Mouse (Mus musculus) neutrophil, adult 5-6 weeks (primary cell): ENCODE results near the gene Gm37419. TPM values are rescaled to one million over a fixed set of nuclear protein-coding genes. Genes with fewer than 3 reads are reported as not detected.

Experiments used
- ATAC-seq: fragments of 151-379, 151-347 bp; 2 replicates; pipeline ENCODE4 v1.8.0; 2017; ENCODE audit warnings: mild to moderate bottlenecking, moderate TSS enrichment; ENCODE audit not compliant: insufficient number of reproducible peaks, poor library complexity, low FRiP score, severe bottlenecking; ENCODE audit errors: extremely low read depth
- total RNA-seq: library from RNA; stranded (forward); fragments of 200-1000 nt; gene quantifications from 2 replicates; pipeline ENCODE4 v1.2.3, GENCODE M21; 2017

Gm37419 gene
- total RNA-seq, 1 experiment from 2014 or later = not detected

DNA sequence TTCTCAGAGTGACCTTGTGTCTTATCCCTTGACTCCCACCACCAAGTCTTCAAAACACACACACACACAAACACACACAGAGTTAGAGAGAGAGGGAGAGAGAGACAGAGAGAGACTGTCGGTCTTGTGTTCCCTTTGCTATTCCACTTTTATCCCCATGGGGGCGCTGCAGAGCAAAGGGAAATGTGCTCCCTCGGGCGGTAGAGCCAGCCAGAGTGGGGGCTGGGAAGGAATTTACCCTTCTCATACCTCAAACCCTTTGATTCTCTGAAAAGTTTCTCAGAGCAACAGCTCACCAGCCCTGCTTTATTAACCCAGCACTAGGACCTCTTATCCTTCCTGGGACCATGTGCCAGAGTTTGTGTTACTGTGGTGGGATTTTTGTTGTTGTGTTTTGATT, 2.9 kb downstream of the Gm37419 start:
- ATAC-seq = peak; percentile 60

DNA sequence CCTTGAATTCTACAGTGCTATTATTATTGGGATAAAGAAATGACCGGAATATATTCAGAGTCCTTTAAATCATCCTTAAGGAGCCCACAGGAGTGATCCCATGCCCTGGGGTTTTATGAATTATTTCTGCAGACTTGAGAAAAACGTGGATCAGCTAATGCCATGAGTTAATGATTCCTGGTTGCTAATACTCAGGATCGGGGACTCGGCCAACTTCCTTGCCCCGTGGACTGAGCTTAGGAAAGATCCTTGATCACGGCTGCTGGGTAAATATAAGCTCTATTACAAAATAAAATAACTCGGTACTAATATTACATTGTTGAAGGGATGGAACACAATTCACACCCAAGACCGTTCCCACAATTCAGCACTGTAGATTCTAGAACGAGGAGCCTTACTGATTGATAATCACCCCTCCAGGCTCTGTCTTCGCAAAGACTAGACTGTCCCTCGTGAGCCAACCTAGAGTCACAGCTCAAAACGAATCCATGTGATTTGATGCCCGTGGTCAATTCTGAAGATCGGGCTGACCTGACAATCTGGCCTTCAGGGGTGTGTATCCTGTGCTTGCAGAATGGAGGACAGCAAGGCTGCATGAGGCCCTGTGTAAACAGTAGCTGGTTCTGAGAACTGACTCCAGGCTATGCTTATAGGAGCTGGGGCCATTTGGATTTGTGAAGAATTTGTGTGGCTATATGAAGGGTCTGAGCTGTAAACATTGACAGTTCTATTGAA, 3.7 kb downstream of the Gm37419 start:
- ATAC-seq = no peak

DNA sequence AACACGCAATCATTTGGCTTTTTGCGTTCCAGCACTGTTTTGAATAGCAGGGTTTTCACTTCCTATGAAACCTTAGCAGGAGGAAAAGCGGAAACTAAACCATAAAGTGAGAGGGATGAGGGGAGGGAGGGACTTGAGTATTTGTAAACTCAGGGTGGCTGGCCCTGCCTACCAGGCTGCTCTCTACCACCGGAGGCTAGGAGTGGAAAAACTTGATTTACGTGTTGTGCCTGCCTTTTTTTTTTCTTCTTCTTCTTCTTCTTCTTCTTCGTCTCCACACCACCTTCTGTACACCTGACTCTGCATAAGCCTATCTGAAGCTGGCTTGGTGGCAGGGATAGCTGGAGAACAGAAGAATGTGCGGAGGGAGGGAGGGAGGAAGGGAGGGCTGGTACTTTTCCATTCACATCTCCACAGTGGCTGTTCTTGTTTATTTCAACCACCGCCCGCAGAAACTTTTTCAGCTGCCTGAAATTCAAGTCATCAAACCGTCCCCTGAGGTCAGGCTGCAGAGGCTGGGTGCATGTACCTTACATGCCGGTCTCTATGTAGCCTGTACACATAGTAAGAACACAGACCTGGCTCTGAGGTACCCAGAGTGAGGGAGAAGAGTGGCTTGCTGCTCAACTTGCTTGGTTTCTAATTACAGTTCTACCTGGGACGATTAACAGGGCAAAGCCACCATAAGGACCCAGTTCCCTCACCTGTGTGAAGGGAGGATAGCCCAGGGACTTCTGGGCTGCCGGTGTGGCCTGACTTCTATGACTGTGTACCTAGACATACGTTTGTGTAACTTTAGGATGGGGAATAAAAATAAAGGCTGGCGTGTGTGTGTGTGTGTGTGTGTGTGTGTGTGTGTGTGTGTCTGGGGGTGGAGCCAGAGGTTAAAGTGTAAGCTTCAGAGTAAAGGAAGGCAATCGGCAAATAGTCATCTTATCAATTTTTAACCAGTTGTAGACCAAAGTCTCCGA, 5.4 kb downstream of the Gm37419 start:
- ATAC-seq = peak; percentile 4; the same call in 1 of the 2 replicates

DNA sequence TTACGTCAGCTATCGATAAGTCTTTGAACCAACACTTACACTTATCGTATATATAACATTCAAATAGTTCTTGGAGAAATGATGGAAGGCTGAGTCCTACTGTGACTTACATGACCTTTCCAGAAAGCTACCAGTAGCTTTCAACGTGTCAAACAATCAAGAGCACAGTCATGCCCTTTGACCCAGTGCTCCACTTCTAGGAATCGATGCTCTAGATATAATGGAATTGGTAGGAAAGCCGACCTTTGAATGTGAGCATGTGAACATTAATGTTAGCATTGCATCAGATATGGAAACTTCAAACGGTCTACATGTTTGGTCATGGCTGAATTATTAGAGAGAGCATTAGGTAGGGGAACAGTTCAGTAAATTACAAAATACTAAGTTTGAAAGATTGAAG, 8.1 kb downstream of the Gm37419 start:
- ATAC-seq = no peak

DNA sequence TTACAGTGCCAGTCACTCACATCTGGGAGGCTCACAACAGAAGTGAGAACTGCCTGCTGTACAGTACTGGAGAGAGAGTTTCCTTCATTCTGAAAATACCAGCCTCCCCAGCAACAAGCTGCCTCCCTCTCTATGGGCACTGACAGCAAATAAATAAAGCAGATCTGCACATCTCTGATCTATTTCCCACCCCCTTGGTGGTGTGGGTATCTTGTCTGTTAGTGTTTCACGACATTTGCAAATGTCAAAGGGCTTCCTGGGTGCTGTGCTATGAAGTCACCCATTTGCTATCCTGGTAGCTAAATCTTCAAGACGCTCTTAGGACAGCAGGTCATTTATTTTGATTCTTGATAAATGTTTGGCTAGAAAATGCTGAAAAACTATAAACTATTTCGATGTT, 8.9 kb downstream of the Gm37419 start:
- ATAC-seq = no peak

DNA sequence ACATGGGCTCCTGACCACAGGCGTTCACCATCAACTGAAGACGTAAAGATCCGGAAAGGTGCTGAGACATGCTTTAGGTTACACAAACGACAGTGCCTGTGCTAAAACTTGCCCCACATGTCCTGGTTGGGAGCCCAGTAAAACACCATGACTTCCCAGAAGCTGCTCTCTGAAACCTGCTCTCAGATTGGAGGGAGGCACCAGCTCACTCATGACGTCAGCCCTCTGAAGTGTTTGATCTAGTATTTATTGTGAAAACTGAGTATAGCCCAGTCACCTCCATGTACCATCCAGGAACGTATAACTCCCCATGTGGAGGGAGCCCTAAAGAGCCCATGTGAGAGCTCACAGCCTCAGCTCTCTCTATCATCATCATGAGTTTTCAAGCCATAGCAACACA, 9.6 kb downstream of the Gm37419 start:
- no peak for ATAC-seq

DNA sequence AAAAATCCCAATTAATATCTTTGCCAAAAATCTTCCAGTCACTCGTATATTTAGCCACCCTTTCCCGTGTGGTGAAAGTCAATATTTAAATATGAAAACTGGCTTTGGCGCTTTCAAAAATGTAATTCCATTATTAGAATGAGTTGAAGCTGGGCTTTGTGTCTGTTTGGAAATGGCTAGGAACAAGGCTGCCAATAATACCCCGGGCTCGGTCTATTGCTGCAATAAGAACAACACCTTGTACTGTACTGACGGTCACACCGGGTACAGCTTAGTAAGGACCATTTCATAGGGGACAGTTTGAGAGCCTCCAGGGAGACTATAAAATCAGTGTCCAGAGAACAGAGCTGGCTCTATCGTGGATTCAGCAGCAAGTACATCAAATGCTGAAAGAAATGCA, 17.6 kb downstream of the Gm37419 start:
- no peak for ATAC-seq

DNA sequence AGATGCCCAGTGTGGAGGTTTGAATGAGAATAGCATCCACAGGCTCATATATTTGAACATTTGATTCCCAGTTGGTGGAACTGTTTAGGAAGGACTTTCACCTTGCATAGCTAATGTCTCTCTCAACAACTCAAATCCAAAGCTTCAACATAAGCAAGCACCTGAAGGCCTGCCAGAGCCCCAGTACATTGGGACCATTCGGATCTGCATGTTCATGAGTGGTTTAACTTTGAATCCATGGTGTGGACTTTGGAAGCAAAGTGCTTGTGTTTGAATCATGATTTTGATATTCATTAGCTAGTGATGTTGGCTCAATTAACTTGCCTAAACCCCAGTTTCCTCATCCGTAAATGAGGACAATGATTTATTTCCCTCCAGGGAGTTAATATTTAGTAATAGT, 21.6 kb downstream of the Gm37419 start:
- no peak for ATAC-seq

DNA sequence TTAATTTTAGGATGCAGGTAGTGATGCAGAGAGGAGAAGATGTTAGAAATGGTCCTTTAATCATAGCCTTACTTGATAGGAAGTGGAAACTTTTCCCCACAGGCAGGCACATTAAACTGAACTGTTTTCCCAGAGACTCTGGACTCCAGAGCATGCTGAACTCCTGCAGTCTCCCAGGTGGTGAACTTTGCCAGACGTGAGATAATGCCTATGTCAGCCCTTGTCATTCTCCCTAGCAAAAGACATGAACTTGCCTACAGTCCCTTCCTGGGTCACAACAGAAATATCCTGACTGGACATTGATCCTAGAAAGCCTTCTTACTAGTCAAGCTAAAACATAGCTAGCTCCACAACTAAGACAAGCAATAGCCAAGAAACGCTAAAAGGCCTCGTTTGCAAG, 23.0 kb downstream of the Gm37419 start:
- no peak for ATAC-seq

DNA sequence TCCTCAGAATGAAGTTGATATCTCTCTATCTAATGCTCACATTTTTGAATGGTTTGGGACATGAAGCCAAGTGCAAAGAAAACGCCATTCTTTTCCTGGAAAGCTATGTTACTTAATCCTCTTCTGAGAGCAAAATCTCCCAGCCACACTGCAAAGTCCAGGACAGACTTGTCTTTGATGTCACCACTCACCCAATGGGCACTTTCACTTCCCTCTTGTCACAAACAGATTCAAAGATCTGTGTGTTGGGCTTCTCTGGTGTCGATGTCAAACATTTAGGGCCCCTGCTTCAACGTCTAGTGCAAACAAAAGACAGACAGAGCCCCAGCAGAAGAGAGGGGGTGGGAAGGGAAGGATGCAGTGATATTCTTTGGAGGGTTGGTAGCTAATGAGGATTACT, 23.8 kb downstream of the Gm37419 start:
- peak; percentile 51; the same call in 1 of the 2 replicates for ATAC-seq

DNA sequence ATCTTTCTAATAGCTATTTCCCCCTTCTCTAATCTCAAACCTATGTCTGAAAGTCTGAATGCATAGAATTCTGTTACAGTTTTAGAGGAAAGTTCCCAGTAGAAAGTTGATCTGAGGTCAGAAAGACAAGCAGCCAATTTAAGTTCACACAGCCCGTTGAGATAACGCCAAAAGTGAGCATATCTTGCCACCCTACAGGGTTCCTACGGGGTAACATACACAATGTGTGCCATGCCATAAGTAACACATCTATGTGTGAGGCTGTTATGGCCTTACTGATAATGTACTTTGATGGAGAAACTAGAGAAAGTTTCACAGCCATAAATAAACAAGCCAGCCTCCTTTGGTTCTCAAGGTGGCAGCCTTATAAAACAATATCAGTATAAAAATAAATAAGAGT, 26.1 kb downstream of the Gm37419 start:
- no peak for ATAC-seq

DNA sequence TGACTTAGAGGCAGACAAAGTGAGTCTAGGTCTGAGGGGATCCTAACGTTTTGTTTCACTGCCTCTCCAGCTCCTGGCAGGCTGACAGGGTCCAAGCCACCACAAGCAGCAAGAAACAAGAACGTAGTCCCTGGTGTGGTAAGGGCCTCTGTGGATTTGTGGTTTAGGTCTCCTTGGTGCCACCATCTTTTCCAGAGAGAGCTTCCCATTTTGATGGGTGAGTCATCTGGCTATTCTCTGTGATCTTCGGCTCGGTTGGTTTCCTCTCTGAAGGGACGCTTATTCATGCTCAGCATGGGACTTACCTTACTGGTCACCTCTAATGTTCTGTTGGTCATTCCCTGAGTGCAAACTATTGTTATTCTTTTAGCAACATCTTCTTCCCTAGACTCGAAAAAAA, 28.0 kb downstream of the Gm37419 start:
- ATAC-seq = no peak

DNA sequence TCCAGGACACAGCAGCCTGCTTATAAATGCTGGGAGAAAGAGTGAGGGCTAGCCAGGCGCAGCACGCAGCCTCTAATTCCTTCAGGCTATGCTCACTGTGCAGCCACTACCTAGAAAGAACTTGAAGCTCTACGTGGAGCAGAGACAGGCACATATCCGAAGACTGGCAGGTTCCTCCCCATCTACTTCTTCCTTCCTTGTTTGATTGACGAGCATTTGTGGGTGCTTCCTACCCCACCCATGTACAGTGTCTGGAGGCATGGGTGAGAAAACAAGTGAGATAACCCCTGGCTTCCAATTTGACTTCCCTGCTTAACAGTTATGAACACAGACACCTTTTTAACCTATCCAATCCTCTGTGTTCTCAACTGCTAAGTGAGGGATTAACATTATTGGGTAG, 28.5 kb downstream of the Gm37419 start:
- ATAC-seq = no peak

DNA sequence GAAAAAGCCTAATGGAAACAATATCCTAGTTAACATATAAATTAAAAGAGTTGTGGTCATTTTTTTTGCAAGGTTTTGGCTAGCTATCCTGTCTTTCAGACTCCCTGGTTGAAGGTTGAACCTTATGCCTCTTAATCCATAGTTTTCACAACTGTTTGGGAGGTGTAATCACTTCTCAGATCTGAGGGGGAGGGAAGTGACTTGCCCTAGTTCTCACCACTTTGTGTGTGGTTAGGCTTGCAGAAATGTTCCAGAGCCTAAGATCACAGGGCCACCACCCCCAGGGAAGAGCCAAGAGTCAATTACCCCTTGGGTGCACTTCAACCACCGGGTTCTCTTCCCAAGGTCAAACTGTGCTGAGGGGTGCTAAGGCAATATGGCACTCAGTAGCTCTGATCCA, 33.4 kb downstream of the Gm37419 start:
- ATAC-seq = no peak

DNA sequence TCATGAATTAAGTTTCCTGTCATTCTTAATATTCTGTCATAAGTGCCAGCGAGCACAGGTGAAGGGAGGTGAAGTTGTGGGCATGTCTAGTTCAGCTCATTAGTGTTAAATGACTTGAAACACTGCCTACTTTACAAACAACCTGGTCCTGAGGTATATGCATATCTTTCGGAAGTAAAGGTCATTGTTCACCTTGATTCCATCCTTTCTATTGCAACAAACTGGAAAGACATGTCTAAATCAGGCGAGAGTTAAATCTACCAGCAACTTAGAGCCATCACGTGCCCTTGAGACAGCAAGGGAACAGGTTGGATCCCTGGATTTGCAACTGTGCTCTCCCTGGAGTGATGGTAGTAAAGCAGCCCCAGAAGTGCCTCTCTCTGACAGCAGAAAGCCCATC, 34.3 kb downstream of the Gm37419 start:
- no peak for ATAC-seq

DNA sequence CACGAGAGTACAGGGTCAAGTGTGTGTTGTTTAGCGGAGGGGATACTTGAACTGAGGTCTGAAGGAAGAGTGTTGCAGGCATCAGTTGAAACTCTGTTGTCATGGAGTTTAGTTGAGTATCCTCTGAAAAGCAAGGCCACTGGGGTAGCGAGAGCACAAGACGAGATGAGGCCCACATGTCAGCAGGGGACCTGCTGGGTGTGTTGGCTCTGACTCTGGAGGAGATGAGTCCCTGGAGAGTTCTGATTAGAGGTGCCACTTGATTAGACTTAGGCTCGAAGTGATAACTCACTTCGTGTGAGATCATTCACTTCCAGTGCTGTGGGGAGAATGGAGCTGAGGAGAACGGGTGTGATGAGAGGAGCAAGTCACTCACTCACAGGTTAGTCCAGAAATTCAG, 37.2 kb downstream of the Gm37419 start:
- no peak for ATAC-seq

DNA sequence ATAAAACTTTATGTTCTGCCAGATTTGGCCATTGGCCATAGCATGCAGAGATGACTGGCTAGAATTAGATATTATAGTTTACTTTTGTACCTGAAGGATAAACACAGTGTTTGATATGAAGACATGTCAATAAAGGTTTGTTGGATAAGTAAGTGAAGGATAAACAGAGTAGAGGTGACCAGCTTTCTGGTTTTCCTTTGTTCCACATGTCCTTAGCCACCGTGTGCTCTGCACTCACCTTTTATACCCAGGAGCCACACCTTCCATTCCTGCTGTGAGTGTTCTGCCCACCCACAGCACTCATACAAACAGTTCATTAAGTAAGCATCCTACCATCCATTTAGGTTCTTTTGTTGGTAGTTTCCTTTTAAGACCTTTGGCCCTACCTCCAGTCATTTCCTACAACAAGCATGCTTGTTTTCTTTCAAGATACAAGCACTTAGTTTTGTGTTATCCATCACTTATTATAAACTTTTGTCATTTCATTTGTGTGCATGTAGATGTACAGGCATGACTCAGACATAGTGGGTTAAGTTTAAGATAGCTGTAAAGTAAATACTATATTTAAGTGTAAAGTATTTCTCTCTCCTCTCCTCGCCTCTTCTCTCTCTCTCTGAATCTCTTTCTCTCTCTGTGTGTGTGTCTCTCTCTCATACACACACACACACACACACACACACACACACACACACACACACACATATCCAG, 41.8 kb downstream of the Gm37419 start:
- no peak for ATAC-seq

DNA sequence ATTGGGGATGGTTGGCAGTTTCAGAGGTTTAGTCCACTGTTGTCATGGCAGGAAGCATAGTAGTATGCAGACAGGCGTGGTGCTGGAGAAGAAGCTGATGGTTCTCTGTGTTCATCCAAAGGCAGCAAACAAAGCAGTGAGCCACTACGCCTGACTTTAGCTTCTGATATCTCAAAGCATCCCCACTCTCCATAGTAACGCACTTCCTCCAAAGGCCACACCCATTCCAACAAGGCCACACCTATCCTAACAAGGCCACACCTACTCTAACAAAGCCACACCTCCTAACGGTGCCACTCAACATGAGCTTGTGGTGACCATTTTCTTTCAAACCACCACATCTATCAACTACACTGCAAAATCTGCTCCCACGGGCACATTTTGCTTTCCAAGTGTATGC, 45.0 kb downstream of the Gm37419 start:
- no peak for ATAC-seq

DNA sequence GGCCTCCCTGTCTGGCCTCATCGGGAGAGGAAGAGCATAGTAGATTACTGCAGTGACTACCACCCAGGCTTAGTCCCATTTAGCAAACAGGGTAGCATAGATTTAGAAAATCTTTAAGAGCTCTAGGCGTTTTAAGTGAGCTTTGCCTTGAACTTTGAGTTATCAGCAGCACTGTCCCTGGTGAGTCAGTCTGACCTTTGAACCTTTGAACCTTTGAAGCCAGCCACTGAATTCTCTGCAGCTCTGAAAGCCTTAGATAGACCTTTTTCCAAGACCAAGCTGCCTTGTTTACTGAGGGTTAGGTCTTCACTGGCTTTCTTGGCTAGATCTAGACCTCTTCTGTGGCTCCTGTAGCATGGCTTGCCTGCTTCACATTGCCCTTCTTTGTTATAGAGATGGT, 46.2 kb downstream of the Gm37419 start:
- ATAC-seq = no peak

DNA sequence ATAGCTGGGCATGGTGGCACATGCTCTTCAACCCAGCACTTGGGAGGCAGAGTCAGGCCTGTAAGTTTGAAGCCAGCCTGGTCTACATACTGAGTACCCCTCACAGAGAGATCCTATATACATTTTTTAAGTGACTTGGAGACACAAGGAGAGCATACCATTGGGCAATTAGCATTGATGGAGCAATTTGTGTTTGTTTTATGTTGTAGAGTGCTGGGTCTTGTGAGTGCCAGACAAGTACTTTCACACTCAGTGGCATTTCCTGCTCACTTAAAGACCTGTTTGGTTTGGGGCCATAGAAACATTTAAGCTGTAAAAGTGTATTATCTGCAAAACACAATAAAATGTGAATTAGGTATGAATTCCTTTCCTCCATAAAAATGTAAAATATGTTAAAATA, 47.5 kb downstream of the Gm37419 start:
- ATAC-seq = no peak
